Mouse (Mus musculus) limb, embryonic 12.5 days (tissue): ENCODE results near the gene Kcnh3. TPM values are rescaled to one million over a fixed set of nuclear protein-coding genes. Genes with fewer than 3 reads are reported as not detected.
A peak's percentile ranks its signal among the peaks of the same experiment; 100 is the strongest.

Experiments
- ATAC-seq: fragments of 200-750 bp; cut with Nextera tagmentation; 2 replicates; pipeline ENCODE4 v1.8.0; 2017; ENCODE audit warnings: low read depth, moderate TSS enrichment; ENCODE audit not compliant: insufficient number of reproducible peaks, insufficient read depth, low FRiP score, low TSS enrichment
- H3K27ac ChIP-seq: fragments of 300-500 bp; sonication (generic); 2 replicates; pipeline ENCODE4 v1.5.1; 2016; ENCODE audit warnings: mild to moderate bottlenecking, moderate library complexity
- H3K27me3 ChIP-seq: fragments of 300-500 bp; sonication (generic); 2 replicates; pipeline ENCODE4 v1.6.1; 2016; ENCODE audit warnings: mild to moderate bottlenecking, moderate library complexity
- H3K36me3 ChIP-seq: fragments of 300-500 bp; sonication (generic); 2 replicates; pipeline ENCODE4 v1.6.1; 2016; ENCODE audit warnings: mild to moderate bottlenecking, moderate library complexity
- H3K4me1 ChIP-seq: fragments of 300-500 bp; sonication (generic); replicated peaks from 2 replicates; pipeline ENCODE4 v1.6.1; 2016
- H3K4me2 ChIP-seq: fragments of 300-500 bp; sonication (generic); 2 replicates; pipeline ENCODE4 v1.6.1; 2016; ENCODE audit warnings: mild to moderate bottlenecking, moderate library complexity
- H3K4me3 ChIP-seq: fragments of 300-500 bp; sonication (generic); replicated peaks from 2 replicates; pipeline ENCODE4 v1.5.1; 2016; ENCODE audit warnings: mild to moderate bottlenecking
- H3K9ac ChIP-seq: fragments of 300-500 bp; sonication (generic); replicated peaks from 2 replicates; pipeline ENCODE4 v1.6.1; 2016; ENCODE audit warnings: mild to moderate bottlenecking, moderate library complexity
- H3K9me3 ChIP-seq: fragments of 300-500 bp; sonication (generic); 2 replicates; pipeline ENCODE4 v1.6.1; 2016; ENCODE audit warnings: mild to moderate bottlenecking, moderate library complexity
- WGBS: fragments of 180-500 bp; shearing (Covaris S2); methylation state at CpG from one replicate; pipeline ENCODE4 v1.1.7; 2016; 5-methylcytosine and 5-hydroxymethylcytosine counted together
- polyA plus RNA-seq: library from polyadenylated mRNA; unstranded; fragments of >200 nt; fragmentation: Nextera tagmentation; extraction: Ambion mirVana; gene quantifications from 2 replicates; pipeline ENCODE4 v1.2.1, GENCODE M21; 2016

Gene Kcnh3
- 0.13 and 0.24 TPM in 2 replicates for polyA plus RNA-seq

DNA sequence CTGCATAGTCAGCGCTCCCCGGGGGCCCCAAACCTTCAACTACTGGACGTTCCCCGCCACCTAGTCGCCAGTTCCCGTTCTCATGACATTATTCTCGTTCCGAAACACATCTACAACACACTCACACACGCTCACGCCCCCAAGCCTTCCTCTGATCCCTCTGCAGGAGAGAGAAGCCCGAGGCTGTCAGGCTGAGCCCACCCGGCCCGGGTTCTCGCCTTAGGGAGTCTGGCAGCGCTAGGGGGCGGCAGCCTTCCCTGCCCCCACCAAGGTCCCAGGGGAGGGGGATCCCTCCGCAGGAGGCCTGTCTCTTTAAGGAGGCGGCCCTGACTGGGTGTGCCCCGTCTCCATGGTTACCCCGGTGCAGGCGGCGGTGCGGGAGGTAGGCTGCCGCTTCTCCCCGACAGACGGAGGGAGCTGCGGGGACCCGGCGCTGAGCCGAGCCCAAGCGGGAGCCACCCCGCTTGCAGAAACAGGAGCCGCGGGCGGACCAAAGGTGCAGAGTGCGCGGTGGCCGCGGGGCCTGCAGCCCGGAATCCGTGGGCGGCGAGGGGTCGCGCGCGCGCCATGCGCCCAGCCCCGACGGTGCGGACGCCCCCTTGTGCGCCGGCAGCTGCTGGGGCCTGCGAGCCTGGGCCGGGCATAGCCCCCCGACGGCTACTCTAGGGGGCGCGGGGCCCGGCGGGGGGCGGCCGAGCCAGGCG, at the start of gene Kcnh3:
Kcnh3 (plus strand) TSS at position 654 of the 704 bp plus-strand sequence.
- H3K27ac ChIP-seq, result no peak within 1 kb of the TSS
- peak within 1 kb of the TSS; percentile 31; the same call in 1 of the 2 replicates for H3K9ac ChIP-seq
- H3K4me1 ChIP-seq, result peaks cover 59% of the 10 kb centered on the region
- peak within 1 kb of the TSS; percentile 43 for H3K4me3 ChIP-seq
- no peaks in the 10 kb centered on the region for H3K36me3 ChIP-seq
- peaks cover 94% of the 10 kb centered on the region for H3K27me3 ChIP-seq
- no peak for ATAC-seq
- no peaks in the 10 kb centered on the region for H3K9me3 ChIP-seq
- 2% methylated on average over 65 of the region's 66 CpGs for WGBS
- H3K4me2 ChIP-seq, result peak within 1 kb of the TSS; percentile 76

DNA sequence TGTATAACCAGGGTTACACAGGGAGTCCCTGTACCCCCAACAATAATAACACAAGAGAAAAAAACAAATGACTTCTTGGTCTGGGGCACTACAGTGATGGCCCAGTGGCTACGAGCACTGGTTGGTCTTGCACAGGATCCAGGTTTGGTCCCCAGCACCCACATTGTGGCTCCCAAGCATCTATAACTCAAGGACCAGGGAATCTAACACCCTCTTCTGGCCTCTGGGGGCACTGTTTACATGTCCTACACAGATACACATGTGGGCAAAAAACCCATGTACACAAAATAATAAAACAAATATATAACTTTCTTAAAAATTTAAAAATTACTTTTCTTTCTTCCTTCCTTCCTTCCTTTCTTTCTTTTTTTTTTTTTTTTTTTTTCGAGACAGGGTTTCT, 45.0 kb upstream of the Kcnh3 start:
- 90% methylated on average over 1 of the region's 2 CpGs for WGBS

DNA sequence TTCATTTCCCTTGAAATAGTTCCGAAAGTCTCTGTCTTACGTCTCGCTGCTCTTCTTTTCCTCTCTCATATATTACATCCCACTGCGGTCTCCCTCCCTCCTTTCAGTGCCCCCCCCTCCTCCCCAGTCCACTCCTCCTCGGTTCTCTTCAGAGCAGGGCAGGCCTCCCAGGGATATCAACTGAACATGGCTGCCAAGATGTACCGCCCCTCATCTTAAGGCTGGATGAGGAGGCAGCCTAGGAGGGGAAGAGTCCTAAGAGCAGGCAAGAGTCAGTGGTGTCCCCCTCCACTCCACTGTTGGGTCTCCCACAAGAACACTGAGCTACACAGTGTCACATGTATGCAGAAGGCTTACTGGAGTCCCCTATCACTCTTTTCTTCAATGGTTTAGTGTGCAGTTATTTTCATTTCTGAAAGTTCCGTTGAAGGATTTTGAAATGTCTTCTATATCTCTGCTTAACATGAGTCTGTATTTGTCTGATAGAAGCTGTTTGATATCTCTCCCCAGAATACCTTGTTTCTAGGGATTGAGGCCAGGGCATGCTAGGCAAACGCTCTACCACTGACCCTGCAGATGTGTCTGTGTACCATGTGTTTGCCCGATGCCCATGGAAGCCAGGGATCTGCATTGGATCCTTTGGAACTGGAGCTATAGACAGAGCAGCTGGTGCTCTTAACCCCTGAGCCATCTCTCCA, 40.3 kb upstream of the Kcnh3 start:
- Histone ChIP-seq H3K27ac (no peak overlapping the region), H3K4me3 (no peak overlapping the region), H3K27me3 (no peaks in the 10 kb centered on the region), H3K4me2 (no peak overlapping the region), H3K4me1 (no peaks in the 10 kb centered on the region), H3K36me3 (peaks cover 97% of the 10 kb centered on the region), H3K9me3 (no peaks in the 10 kb centered on the region), H3K9ac (no peak overlapping the region)
- 90% methylated on average over 9 of the region's 9 CpGs for WGBS
- ATAC-seq, result no peak

More for the DNA sequence above, 45.0 kb upstream of the Kcnh3 start:
- no peak overlapping the region for H3K9ac ChIP-seq
- no peaks in the 10 kb centered on the region for H3K27me3 ChIP-seq
- H3K4me3 ChIP-seq, result no peak overlapping the region
- H3K4me1 ChIP-seq, result no peaks in the 10 kb centered on the region
- H3K9me3 ChIP-seq, result no peaks in the 10 kb centered on the region
- no peak for ATAC-seq
- peaks cover 88% of the 10 kb centered on the region for H3K36me3 ChIP-seq
- no peak overlapping the region for H3K27ac ChIP-seq
- no peak overlapping the region for H3K4me2 ChIP-seq

DNA sequence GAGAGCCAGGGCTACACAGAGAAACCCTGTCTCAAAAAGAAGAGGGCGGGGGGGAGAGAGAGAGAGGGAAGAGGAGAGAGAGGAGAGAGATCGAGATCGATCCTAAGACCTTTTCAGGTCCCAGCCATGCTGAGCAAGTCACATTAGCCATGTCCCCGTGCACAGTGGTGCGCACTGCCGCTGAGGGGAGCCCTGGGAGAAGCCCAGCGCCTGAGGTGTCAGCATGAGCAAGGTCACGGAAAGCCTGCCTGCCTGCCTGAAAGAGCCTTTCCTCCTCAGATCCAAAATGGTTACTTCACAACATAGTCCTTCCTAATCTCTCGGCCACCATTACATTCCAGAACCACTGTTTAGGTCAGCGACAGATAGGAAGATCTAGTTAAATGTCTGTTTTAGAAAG, 30.3 kb upstream of the Kcnh3 start:
- no peak for ATAC-seq
- H3K9me3 ChIP-seq, result no peaks in the 10 kb centered on the region
- 88% methylated on average over 10 of the region's 10 CpGs for WGBS
- H3K27me3 ChIP-seq, result no peaks in the 10 kb centered on the region
- H3K4me3 ChIP-seq, result no peak overlapping the region
- peak overlapping the region; percentile 7; the same call in 1 of the 2 replicates for H3K27ac ChIP-seq
- H3K9ac ChIP-seq, result no peak overlapping the region
- H3K4me2 ChIP-seq, result no peak overlapping the region
- H3K36me3 ChIP-seq, result peaks cover 64% of the 10 kb centered on the region
- H3K4me1 ChIP-seq, result 0 out of 2 replicates have a peak, but pooled peaks cover 3% of the 10 kb centered on the region

DNA sequence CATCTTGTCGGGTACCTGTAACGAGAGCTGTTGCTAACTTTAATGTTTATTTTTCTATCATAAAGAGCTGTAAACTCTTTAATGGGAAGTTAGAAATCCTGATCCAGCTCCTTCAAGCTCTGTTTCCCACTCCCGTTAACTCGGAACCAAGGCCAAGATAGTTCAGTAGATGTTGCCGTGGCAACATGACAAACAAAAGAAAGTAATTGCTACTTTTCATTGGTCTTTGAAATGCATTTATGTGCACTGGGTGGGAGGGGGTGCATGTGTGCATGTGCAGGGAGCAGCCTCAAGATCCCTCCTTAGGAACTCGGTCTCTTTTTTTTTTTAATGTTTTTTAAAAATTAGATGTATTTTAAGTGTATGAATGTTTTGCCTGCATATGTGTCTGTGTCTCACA, 29.6 kb upstream of the Kcnh3 start:
- H3K27ac ChIP-seq, result no peak overlapping the region
- H3K9me3 ChIP-seq, result no peaks in the 10 kb centered on the region
- H3K4me3 ChIP-seq, result no peak overlapping the region
- no peak for ATAC-seq
- H3K9ac ChIP-seq, result no peak overlapping the region
- 69% methylated on average over 6 of the region's 6 CpGs for WGBS
- 0 out of 2 replicates have a peak, but pooled peaks cover 3% of the 10 kb centered on the region for H3K4me1 ChIP-seq
- no peaks in the 10 kb centered on the region for H3K27me3 ChIP-seq
- H3K4me2 ChIP-seq, result no peak overlapping the region
- peaks cover 64% of the 10 kb centered on the region for H3K36me3 ChIP-seq

DNA sequence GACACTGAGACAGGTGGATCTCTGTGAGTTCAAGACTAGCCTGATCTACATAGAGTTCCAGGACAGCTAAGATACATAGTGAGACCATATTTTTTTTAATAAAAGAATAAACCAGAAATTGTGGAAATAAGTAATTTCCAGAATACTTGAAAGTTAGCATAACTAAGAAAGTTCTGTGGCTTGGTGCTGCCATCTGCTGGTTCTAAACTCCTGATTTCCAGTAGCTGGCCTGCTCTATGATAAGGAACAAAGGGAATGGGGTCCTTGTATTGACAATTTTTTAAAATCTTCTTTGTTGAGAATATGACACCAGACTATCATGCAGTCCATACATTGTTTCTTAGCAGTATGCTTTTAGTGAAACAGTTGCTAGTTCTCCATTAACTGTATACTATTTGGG, 25.9 kb upstream of the Kcnh3 start:
- no peak for ATAC-seq
- no peak overlapping the region for H3K27ac ChIP-seq
- H3K4me3 ChIP-seq, result no peak overlapping the region
- H3K4me1 ChIP-seq, result 0 out of 2 replicates have a peak, but pooled peaks cover 3% of the 10 kb centered on the region
- peaks cover 66% of the 10 kb centered on the region for H3K36me3 ChIP-seq
- no peaks in the 10 kb centered on the region for H3K27me3 ChIP-seq
- no peaks in the 10 kb centered on the region for H3K9me3 ChIP-seq
- H3K9ac ChIP-seq, result no peak overlapping the region
- no peak overlapping the region for H3K4me2 ChIP-seq

DNA sequence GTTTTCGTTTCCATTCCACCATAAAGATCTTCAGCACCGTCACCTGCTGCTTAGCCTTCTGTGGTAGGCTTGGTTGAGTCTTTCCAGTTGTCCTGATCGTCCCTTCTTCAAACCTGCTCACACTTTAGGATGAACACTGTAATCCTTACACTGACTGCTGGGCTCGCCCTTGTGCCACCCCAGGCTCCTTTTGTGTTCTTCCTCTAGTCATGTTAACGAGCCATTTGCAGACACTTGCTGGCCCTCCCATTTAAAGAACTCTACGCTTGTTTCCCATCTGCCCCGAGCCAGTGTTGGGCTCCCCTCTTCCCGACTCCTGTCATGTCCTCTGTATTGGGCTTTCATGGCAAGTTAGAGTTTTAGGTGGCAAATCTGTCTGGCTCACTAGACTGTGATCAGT, 18.7 kb upstream of the Kcnh3 start:
- Histone ChIP-seq H3K9me3 (no peaks in the 10 kb centered on the region), H3K4me1 (peaks cover 12% of the 10 kb centered on the region), H3K4me3 (no peak overlapping the region), H3K27ac (no peak overlapping the region), H3K27me3 (no peaks in the 10 kb centered on the region), H3K36me3 (peaks cover 83% of the 10 kb centered on the region), H3K4me2 (no peak overlapping the region), H3K9ac (no peak overlapping the region)
- whole genome bisulfite sequencing, result 73% methylated on average over 8 of the region's 8 CpGs
- no peak for ATAC-seq

DNA sequence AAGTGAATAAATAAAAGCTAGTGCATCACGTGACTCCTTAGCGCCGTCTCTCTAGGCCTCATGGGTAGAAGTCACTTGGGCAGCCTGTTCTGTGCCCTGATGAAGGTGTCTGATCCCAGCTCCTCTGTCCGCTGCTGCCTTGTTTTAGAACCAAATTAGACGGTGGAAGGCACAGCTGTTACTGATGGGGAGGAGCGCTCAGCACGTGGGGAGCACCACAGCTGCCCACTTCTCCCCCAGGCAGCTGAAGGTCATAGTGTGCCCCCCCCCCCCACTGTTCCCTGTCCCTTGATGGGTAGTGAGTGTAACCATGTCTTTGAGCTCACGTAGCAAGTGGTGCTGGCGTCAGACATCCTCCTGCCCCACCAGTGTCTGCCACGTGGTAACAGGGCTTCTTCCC, 11.5 kb upstream of the Kcnh3 start:
- 84% methylated on average over 10 of the region's 10 CpGs for WGBS
- no peak for ATAC-seq
- H3K4me2 ChIP-seq, result no peak overlapping the region

DNA sequence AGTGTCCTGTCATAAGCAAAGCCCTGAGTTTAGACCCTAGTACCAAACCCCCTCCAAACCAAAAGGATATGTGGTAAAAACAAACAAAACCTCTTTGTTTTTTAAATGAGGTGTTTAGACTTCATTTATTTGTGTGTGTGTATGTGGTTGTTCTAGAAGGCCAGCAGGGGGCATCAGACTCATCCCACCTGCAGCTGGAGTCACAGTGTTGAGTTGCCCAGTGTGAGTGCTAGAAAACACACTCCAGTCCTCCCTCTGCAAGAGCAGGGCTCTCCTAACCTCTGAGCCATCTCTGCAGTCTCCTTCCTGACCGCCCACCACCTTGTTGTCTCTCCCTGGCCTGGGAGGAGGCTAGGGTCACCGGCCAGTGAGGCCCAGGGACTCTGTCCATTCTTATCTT, 9.7 kb upstream of the Kcnh3 start:
- no peak overlapping the region for H3K9ac ChIP-seq
- H3K4me3 ChIP-seq, result no peak overlapping the region
- peaks cover 9% of the 10 kb centered on the region for H3K4me1 ChIP-seq
- H3K27ac ChIP-seq, result no peak overlapping the region
- H3K4me2 ChIP-seq, result no peak overlapping the region
- peaks cover 8% of the 10 kb centered on the region for H3K27me3 ChIP-seq
- ATAC-seq, result no peak
- WGBS, result 83% methylated on average over 2 of the region's 2 CpGs
- 0 out of 2 replicates have a peak, but pooled peaks cover 4% of the 10 kb centered on the region for H3K9me3 ChIP-seq
- H3K36me3 ChIP-seq, result peaks cover 50% of the 10 kb centered on the region

More for the DNA sequence above, 11.5 kb upstream of the Kcnh3 start:
- Histone ChIP-seq H3K4me3 (no peak overlapping the region), H3K9ac (no peak overlapping the region), H3K9me3 (0 out of 2 replicates have a peak, but pooled peaks cover 4% of the 10 kb centered on the region), H3K27me3 (no peaks in the 10 kb centered on the region; the same call in 1 of the 2 replicates), H3K36me3 (peaks cover 67% of the 10 kb centered on the region), H3K27ac (no peak overlapping the region; the same call in 1 of the 2 replicates), H3K4me1 (no peaks in the 10 kb centered on the region)

DNA sequence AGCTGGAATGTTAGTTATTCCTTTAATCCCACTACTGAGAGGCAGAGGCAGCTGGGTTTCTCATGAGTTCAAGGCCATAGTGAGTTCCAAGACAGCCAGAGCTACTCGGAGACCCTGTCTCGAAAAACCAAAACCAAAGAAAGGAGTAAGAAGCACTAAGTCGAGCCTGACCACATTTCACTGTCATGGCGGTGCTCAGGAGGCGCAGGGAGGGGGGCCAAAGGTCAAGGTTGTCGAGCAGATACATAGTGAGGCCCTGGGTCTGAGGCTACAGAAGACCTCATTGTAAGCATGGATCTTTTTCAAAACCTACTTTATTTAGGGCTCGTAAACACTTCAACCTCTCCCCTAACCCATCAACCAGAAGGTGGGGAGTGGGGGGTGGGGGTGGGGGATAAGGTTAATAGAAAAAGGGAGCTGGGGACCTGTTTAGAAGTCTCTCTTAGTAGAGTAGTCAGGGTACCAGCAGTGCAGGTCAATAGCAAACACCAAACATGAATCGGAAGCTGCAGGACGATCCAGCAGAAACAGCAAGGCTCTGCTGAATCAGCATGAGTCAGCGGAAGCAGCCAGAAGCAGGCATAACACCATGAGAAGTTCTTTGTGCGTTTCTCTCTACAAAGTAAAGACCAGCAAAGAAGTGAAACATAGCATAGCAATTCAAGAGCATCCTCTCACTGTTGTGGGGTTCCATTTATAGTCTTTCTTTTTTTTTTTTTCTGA, 8.8 kb upstream of the Kcnh3 start:
- peaks cover 15% of the 10 kb centered on the region for H3K4me1 ChIP-seq
- no peak overlapping the region for H3K4me3 ChIP-seq
- ATAC-seq, result no peak
- no peak overlapping the region for H3K4me2 ChIP-seq
- peaks cover 14% of the 10 kb centered on the region for H3K27me3 ChIP-seq
- no peak overlapping the region for H3K27ac ChIP-seq
- 0 out of 2 replicates have a peak, but pooled peaks cover 4% of the 10 kb centered on the region for H3K9me3 ChIP-seq
- WGBS, result 88% methylated on average over 11 of the region's 11 CpGs
- peaks cover 40% of the 10 kb centered on the region for H3K36me3 ChIP-seq
- H3K9ac ChIP-seq, result no peak overlapping the region

DNA sequence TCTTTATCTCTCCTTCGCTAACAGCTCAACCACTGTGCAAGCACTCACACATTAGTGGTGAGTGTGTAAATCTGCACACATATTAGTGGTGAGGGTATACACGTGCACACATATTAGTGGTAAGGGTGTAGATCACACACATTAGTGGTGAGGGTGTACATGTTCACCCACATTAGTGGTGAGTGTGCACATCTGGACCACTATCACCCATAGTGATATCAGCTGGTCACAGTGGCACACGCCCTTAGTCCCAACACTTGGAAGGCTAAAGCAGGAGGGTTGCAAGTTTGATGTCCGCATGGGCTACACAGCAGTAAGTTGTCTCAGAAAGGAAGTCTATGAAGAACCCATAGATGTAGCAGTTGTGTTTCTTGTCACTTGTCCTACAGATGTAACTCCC, 7.0 kb upstream of the Kcnh3 start:
- Histone ChIP-seq H3K36me3 (peaks cover 24% of the 10 kb centered on the region), H3K4me2 (no peak overlapping the region), H3K4me3 (no peak overlapping the region), H3K9me3 (0 out of 2 replicates have a peak, but pooled peaks cover 4% of the 10 kb centered on the region), H3K27me3 (peaks cover 30% of the 10 kb centered on the region), H3K27ac (no peak overlapping the region), H3K9ac (no peak overlapping the region), H3K4me1 (peaks cover 31% of the 10 kb centered on the region)
- ATAC-seq, result no peak
- WGBS, result 92% methylated on average over 4 of the region's 4 CpGs
